Mouse (Mus musculus): Measurements from ENCODE around the gene Fgfr2. TPM values are rescaled to one million over a fixed set of nuclear protein-coding genes. Genes with fewer than 3 reads are reported as not detected.
A peak's percentile ranks its signal among the peaks of the same experiment; 100 is the strongest.
"Not testable (repeated sequence)": the region's sequence is repeated elsewhere in the genome, so short reads cannot be mapped to it uniquely, and the experiment has no call there.

The Fgfr2 gene
- polyA plus RNA-seq, 1 experiment from 2014 or later: 92.0 TPM

DNA sequence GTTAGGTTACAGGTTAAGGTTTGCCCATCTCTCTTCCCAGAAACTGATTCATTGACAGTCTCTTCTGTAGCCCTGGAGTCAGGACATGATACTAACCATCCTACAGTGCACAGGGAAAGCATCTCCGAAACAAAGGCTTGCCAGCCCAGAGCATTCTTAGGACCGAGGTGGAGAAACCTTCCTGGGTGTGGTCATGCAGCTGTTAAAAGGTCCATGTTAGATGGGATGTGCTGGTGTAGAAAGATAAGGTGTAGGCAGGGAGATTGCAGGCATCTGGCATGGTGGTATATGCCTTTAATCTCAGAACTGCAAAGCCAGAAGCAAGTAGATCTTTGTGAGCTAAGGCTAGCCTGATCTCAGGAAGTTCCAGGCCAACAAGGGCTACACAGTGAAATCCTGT, 1698.2 kb downstream of the Fgfr2 start:
- Histone ChIP-seq H3K27me3 (ENCODE audit: control insufficient read depth, insufficient read depth, low read length) (no peaks in the 10 kb centered on the region), H3K4me2 (no peak overlapping the region), H3K9me3 (ENCODE audit: control insufficient read depth, low read length) (no peaks in the 10 kb centered on the region), H3K4me3 (ENCODE audit: low read depth, low read length) (no peak overlapping the region), H3K4me1 (ENCODE audit: control insufficient read depth, insufficient read depth, low read length) (no peaks in the 10 kb centered on the region), H3K36me3 (ENCODE audit: control insufficient read depth, insufficient read depth, low read length) (no peaks in the 10 kb centered on the region), H3K27ac (ENCODE audit: low read depth, low read length) (no peak overlapping the region), H3K9ac (ENCODE audit: low read length) (no peak overlapping the region)
- 86% methylated on average over 2 of the region's 2 CpGs for WGBS
- DNase-seq (ENCODE audit: low spot score, missing footprints) (no peak), ATAC-seq (ENCODE audit: low FRiP score) (no peak)

DNA sequence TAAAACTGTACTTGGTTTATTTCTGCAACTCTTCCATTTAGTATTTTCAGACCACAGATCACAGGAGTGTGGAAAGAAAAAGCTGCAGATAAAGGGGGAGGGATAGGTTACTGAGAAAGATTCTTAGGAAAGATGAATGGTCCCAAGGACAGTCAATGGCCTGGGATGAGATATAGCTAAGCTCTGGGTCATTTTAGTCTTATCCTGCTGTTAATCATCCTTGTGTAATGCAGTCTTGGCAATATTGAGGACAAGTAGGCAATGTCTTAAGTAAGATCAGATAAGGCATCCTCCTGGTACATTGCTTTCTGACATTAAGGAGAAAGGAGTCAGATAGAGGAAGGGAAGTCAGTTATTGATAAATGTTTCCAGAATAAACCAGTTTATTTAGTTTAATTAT, 1705.5 kb downstream of the Fgfr2 start:
- DNase-seq (ENCODE audit: low spot score, missing footprints) (no peak), ATAC-seq (ENCODE audit: low FRiP score) (no peak)
- no peak overlapping the region for H3K9ac ChIP-seq (ENCODE audit: low read length)
- no peak overlapping the region for H3K4me2 ChIP-seq
- no peaks in the 10 kb centered on the region for H3K4me1 ChIP-seq (ENCODE audit: control insufficient read depth, insufficient read depth, low read length)
- H3K9me3 ChIP-seq (ENCODE audit: control insufficient read depth, low read length): no peaks in the 10 kb centered on the region
- no peaks in the 10 kb centered on the region for H3K36me3 ChIP-seq (ENCODE audit: control insufficient read depth, insufficient read depth, low read length)
- H3K27ac ChIP-seq (ENCODE audit: low read depth, low read length): no peak overlapping the region
- H3K27me3 ChIP-seq (ENCODE audit: control insufficient read depth, insufficient read depth, low read length): no peaks in the 10 kb centered on the region
- no peak overlapping the region for H3K4me3 ChIP-seq (ENCODE audit: low read depth, low read length)

DNA sequence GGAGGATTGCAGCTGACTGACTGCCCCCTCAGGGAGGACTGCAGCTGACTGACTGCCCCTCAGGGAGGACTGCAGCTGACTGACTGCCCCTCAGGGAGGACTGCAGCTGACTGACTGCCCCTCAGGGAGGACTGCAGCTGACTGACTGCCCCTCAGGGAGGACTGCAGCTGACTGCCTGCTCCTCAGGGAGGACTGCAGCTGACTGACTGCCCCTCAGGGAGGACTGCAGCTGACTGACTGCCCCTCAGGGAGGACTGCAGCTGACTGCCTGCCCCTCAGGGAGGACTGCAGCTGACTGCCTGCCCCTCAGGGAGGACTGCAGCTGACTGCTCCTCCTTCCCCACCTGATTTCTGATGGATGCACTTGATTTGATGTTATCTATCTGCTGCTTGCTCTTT, 1706.4 kb downstream of the Fgfr2 start:
- H3K4me3 ChIP-seq (ENCODE audit: low read depth, low read length); H3K9me3 ChIP-seq (ENCODE audit: control insufficient read depth, low read length); H3K4me2 ChIP-seq; H3K27me3 ChIP-seq (ENCODE audit: control insufficient read depth, insufficient read depth, low read length); H3K9ac ChIP-seq (ENCODE audit: low read length); H3K4me1 ChIP-seq (ENCODE audit: control insufficient read depth, insufficient read depth, low read length); DNase-seq (ENCODE audit: low spot score, missing footprints); H3K36me3 ChIP-seq (ENCODE audit: control insufficient read depth, insufficient read depth, low read length); ATAC-seq (ENCODE audit: low FRiP score); H3K27ac ChIP-seq (ENCODE audit: low read depth, low read length): not testable (repeated sequence)

DNA sequence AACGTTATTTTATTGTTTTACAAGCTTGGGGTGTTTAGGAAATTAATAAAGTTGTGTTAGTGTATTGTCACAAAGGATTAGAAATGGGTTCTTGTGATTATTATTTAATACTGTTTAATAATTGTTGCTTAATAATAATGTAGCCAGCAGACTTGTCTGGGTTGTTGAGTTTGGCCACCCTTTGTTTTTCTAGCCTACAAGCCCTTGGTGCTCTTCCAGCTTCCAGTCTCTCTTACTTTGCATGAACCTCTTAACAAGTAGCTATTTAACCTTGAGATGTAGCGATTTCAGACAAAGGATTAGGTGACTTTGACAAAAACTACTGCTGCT, 1711.2 kb downstream of the Fgfr2 start:
- ATAC-seq (ENCODE audit: low FRiP score) (no peak), DNase-seq (ENCODE audit: low spot score, missing footprints) (no peak)
- Histone ChIP-seq H3K4me2 (no peak overlapping the region), H3K27me3 (ENCODE audit: control insufficient read depth, insufficient read depth, low read length) (no peaks in the 10 kb centered on the region), H3K36me3 (ENCODE audit: control insufficient read depth, insufficient read depth, low read length) (no peaks in the 10 kb centered on the region), H3K27ac (ENCODE audit: low read depth, low read length) (no peak overlapping the region), H3K4me3 (ENCODE audit: low read depth, low read length) (no peak overlapping the region), H3K9me3 (ENCODE audit: control insufficient read depth, low read length) (no peaks in the 10 kb centered on the region), H3K4me1 (ENCODE audit: control insufficient read depth, insufficient read depth, low read length) (peaks cover 7% of the 10 kb centered on the region), H3K9ac (ENCODE audit: low read length) (no peak overlapping the region)
- 82% methylated on average over 2 of the region's 2 CpGs for WGBS

DNA sequence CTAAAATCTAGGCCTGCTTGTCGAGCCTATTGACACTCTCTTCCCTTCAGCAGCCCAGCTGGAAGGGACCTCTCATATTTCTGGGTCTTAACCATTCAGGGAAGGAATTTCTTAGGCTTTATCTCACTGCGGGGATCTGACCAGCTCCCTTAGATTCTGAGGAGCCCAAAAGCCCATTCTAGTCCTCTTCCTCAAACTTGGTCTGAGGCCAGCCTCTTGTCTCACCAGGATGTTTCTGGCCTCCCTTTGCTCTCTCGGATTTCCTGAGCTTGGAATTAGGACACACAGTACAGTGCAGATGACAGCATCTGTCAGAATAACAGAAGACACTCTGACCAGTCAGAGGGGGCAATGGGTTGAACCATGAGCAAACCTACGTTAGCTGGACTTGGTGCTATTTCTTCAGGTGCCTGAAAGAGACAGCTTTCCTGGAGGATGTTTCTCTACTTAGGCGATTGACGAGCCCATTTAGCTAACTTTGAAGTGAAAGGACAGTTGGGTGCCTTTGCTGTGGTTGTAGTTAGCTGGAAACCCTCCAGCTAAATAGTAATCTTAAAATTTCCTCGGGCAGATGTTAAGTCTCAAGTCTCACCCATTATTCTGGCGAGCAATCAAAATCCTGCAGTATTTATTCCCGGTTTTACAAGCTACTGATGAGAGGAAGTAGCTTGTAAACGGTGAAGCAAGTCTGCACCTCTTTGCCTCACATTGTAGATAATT, 1711.8 kb downstream of the Fgfr2 start:
- H3K27me3 ChIP-seq (ENCODE audit: control insufficient read depth, insufficient read depth, low read length): no peaks in the 10 kb centered on the region
- H3K9ac ChIP-seq (ENCODE audit: low read length): peak overlapping the region; percentile 92; the same call in 1 of the 2 replicates
- 67% methylated on average over 10 of the region's 10 CpGs for WGBS
- H3K4me3 ChIP-seq (ENCODE audit: low read depth, low read length): peak overlapping the region; percentile 97
- H3K4me2 ChIP-seq: peak overlapping the region; percentile 79
- no peak overlapping the region for H3K27ac ChIP-seq (ENCODE audit: low read depth, low read length)
- H3K36me3 ChIP-seq (ENCODE audit: control insufficient read depth, insufficient read depth, low read length): no peaks in the 10 kb centered on the region
- H3K4me1 ChIP-seq (ENCODE audit: control insufficient read depth, insufficient read depth, low read length): peaks cover 7% of the 10 kb centered on the region
- DNase-seq (ENCODE audit: low spot score, missing footprints) (peak; percentile 86), ATAC-seq (ENCODE audit: low FRiP score) (no peak)
- H3K9me3 ChIP-seq (ENCODE audit: control insufficient read depth, low read length): no peaks in the 10 kb centered on the region

DNA sequence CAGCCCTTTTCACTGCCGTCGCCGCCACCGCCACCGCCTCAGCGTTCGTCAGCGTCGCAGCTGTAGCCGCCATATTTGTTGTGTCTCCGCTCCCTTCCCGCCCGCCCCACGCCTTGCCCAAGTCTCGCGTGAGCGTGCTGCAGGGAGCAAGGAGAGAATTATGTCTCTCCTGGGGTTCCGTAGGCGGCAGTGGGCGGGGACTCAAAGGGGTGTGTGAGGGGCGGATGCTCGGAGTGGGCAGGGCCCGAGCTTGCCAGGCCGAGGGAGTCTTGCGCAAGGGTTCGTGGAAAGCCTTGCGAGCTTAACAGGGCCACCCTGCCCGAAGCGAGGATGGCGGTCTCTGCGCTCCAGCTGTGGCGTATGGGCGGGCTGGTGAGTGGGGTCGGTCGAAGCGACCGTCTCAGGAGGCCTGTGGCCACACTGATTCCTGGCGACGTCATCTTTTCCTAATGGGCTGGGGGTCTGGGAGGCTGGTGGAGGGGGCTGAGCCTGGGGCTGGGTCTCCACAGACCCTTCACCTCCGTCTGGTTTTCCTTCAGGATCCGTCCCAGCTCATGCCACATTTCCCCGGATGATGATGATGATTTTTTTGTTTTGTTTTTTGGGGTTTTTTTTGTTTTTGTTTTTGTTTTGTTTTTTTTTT, 1712.6 kb downstream of the Fgfr2 start, which contains the start of the genes Ikzf5 and Acadsb:
Gene Ikzf5 (minus strand): TSS at position 106 of the 643 bp plus-strand sequence.
Gene Acadsb (plus strand): TSS at position 186 of the 643 bp plus-strand sequence.
- H3K9me3 ChIP-seq (ENCODE audit: control insufficient read depth, low read length): no peaks in the 10 kb centered on the region
- WGBS: under 1% methylated on average over 39 of the region's 42 CpGs
- peak; percentile 98 for ATAC-seq (ENCODE audit: low FRiP score)
- H3K4me3 ChIP-seq (ENCODE audit: low read depth, low read length): peak within 1 kb of the TSS; percentile 97
- H3K36me3 ChIP-seq (ENCODE audit: control insufficient read depth, insufficient read depth, low read length): no peaks in the 10 kb centered on the region
- H3K4me2 ChIP-seq: peak within 1 kb of the TSS; percentile 79
- peaks cover 7% of the 10 kb centered on the region for H3K4me1 ChIP-seq (ENCODE audit: control insufficient read depth, insufficient read depth, low read length)
- DNase-seq (ENCODE audit: low spot score, missing footprints): peak; percentile 99
- H3K27ac ChIP-seq (ENCODE audit: low read depth, low read length): peak within 1 kb of the TSS; percentile 59
- peak within 1 kb of the TSS; percentile 92 for H3K9ac ChIP-seq (ENCODE audit: low read length)
- H3K27me3 ChIP-seq (ENCODE audit: control insufficient read depth, insufficient read depth, low read length): no peaks in the 10 kb centered on the region

DNA sequence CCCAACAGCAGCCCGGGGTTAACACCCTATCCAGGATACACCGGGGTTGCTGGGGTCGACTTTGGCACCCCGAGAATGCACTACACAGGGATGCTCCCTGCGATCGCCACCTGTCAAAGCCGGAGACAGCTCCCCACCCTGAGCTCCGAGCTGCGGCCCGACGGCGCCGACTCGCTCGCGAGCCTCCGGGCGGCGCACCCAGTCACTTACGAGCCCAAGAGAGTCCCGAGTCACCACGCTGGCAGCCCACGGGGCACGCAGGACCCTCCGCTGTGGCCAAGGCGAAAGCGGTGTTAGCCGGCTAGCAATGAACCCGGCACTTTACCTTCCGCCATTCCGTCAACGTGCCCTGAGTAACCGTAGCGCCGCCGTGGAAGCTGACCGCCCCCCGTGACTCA, 1713.2 kb downstream of the Fgfr2 start:
- Histone ChIP-seq H3K9me3 (ENCODE audit: control insufficient read depth, low read length) (no peaks in the 10 kb centered on the region), H3K27ac (ENCODE audit: low read depth, low read length) (peak overlapping the region; percentile 59), H3K4me3 (ENCODE audit: low read depth, low read length) (peak overlapping the region; percentile 97), H3K9ac (ENCODE audit: low read length) (peak overlapping the region; percentile 92), H3K4me1 (ENCODE audit: control insufficient read depth, insufficient read depth, low read length) (peaks cover 7% of the 10 kb centered on the region), H3K4me2 (peak overlapping the region; percentile 79), H3K27me3 (ENCODE audit: control insufficient read depth, insufficient read depth, low read length) (no peaks in the 10 kb centered on the region), H3K36me3 (ENCODE audit: control insufficient read depth, insufficient read depth, low read length) (no peaks in the 10 kb centered on the region)
- DNase-seq (ENCODE audit: low spot score, missing footprints) (peak; percentile 97), ATAC-seq (ENCODE audit: low FRiP score) (no peak)
- WGBS: under 1% methylated on average over 38 of the region's 38 CpGs

DNA sequence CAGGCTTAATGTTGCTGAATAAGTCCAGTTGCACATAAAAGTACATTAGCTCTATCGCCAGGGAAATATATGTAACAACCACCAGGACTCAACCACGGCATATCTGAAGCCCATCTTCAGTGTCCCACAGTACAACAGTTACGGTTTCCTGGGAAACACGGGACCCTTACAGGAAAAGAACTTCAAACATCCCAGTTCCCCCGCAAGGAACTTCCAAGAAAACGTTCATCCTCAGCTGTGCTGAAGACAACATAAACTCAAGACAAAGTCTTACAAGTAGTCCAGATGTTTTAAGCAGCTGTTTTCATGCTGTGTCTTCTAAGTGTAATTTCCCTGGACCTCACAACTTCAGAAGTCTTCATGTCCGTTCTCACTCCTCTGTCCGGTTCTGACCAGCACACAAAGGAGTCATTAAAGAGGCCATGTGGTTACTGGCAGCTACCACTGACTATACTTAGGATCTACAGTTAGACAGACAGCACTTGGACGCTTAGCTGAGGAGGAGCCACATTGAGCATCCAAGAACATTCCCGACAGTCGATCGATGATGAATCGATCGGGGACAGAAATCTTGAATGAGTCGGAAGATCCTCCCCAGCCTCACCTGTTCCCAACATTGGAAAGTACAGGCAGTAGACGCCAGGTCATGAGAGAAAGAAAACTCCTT, 1713.7 kb downstream of the Fgfr2 start:
- 9% methylated on average over 16 of the region's 16 CpGs for WGBS
- peak; percentile 34; the same call in 1 of the 2 replicates for ATAC-seq (ENCODE audit: low FRiP score)
- H3K27ac ChIP-seq (ENCODE audit: low read depth, low read length): peak overlapping the region; percentile 59; the same call in 1 of the 2 replicates

DNA sequence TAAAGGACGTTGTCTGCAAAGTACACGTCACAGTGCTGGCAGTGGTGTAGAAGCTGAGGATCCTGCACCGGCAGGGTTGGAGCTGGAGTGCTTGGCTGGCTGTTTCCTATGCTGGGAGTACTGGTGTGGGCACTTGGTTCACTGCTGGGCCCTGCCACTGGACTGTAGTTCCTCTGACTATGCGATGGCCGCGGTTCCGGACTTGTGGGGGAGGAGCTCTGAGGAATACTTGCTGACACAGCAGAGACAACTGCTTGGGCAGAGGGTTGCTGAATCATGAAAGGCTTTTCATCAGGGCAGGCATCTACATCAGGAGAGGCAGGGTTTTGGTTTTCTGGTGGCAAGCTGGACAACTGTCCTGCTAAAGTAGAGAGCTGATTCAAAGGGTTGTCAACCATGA, 1731.4 kb downstream of the Fgfr2 start:
- WGBS: 91% methylated on average over 6 of the region's 7 CpGs
- not testable (repeated sequence) for H3K27me3 ChIP-seq (ENCODE audit: control insufficient read depth, insufficient read depth, low read length); H3K4me1 ChIP-seq (ENCODE audit: control insufficient read depth, insufficient read depth, low read length); DNase-seq (ENCODE audit: low spot score, missing footprints); H3K27ac ChIP-seq (ENCODE audit: low read depth, low read length); ATAC-seq (ENCODE audit: low FRiP score); H3K4me3 ChIP-seq (ENCODE audit: low read depth, low read length); H3K36me3 ChIP-seq (ENCODE audit: control insufficient read depth, insufficient read depth, low read length); H3K4me2 ChIP-seq; H3K9me3 ChIP-seq (ENCODE audit: control insufficient read depth, low read length); H3K9ac ChIP-seq (ENCODE audit: low read length)

More for the DNA sequence above, 1713.7 kb downstream of the Fgfr2 start:
- H3K9ac ChIP-seq (ENCODE audit: low read length): peak overlapping the region; percentile 92
- peak; percentile 94 for DNase-seq (ENCODE audit: low spot score, missing footprints)
- peak overlapping the region; percentile 97 for H3K4me3 ChIP-seq (ENCODE audit: low read depth, low read length)
- no peaks in the 10 kb centered on the region for H3K9me3 ChIP-seq (ENCODE audit: control insufficient read depth, low read length)
- H3K4me1 ChIP-seq (ENCODE audit: control insufficient read depth, insufficient read depth, low read length): peaks cover 7% of the 10 kb centered on the region
- peak overlapping the region; percentile 79 for H3K4me2 ChIP-seq
- H3K36me3 ChIP-seq (ENCODE audit: control insufficient read depth, insufficient read depth, low read length): no peaks in the 10 kb centered on the region
- no peaks in the 10 kb centered on the region for H3K27me3 ChIP-seq (ENCODE audit: control insufficient read depth, insufficient read depth, low read length)
